In genomic region chr9:36919472-36919871, GRCm38 (mm10) we compare ENCODE assay signal across 21 mouse cellular contexts.
DNase-seq lines count a peak whose midpoint lies in the region; ATAC-seq and TF ChIP-seq lines count a peak whose summit lies in the region.
"Had no signal": no experiment of that assay in that cellular context is flagged by ENCODE, and none has a peak within 500 bp of the region (broad histone marks: within the 10 kb centered on the region; RNA-seq: fewer than 3 reads in every experiment).

No protein-coding gene starts in this region.

- no peak overlapping the region for H3K4me2 ChIP-seq in midbrain, embryonic 13.5 days (replicated peaks)
- H3K4me2 ChIP-seq in limb, embryonic 13.5 days (replicated peaks), result no peak overlapping the region
- H3K4me2 ChIP-seq: heart, embryonic 15.5 days; limb, embryonic 15.5 days; liver, embryonic 15.5 days had no signal

- no peak for TF ChIP-seq CTCF in layer of hippocampus, adult 2 months (conservative IDR thresholded peaks at IDR 0.05)

- no peaks in the 10 kb centered on the region for H3K9me3 ChIP-seq in midbrain, embryonic 13.5 days
- H3K9me3 ChIP-seq in midbrain, embryonic 10.5 days (replicated peaks), result no peaks in the 10 kb centered on the region
- H3K9me3 ChIP-seq in limb, embryonic 13.5 days, result no peaks in the 10 kb centered on the region
- H3K9me3 ChIP-seq: G1E; heart, embryonic 15.5 days; limb, embryonic 15.5 days; liver, embryonic 15.5 days had no signal

- H3K4me3 ChIP-seq in layer of hippocampus, adult 2 months, result no peak overlapping the region
- H3K4me3 ChIP-seq in midbrain, embryonic 13.5 days (replicated peaks), result no peak overlapping the region
- H3K4me3 ChIP-seq in midbrain, embryonic 10.5 days, result no peak overlapping the region
- H3K4me3 ChIP-seq in limb, embryonic 13.5 days, result no peak overlapping the region
- H3K4me3 ChIP-seq: heart, adult 2 months; heart, embryonic 15.5 days; limb, embryonic 15.5 days; liver, embryonic 15.5 days had no signal

- no peaks in the 10 kb centered on the region for H3K27me3 ChIP-seq in midbrain, embryonic 13.5 days
- no peaks in the 10 kb centered on the region for H3K27me3 ChIP-seq in midbrain, embryonic 10.5 days (ENCODE audit: low read depth, poor library complexity, severe bottlenecking)
- H3K27me3 ChIP-seq in limb, embryonic 13.5 days, result peaks cover 95% of the 10 kb centered on the region
- H3K27me3 ChIP-seq: heart, embryonic 15.5 days; liver, embryonic 15.5 days had no signal

- peak; percentile 16 for DNase-seq in embryo, embryonic 11 days
- no peak for DNase-seq in embryo, embryonic 10.5 days (ENCODE audit: low spot score)
- DNase-seq in layer of hippocampus, adult 2 months (ENCODE audit: low spot score in 2 of 2), result no peak
- DNase-seq in layer of hippocampus, postnatal 36 days, result no peak
- no peak for DNase-seq in midbrain, embryonic 10.5 days (ENCODE audit: low spot score)
- DNase-seq in left cerebral cortex, adult 8-10 months (ENCODE audit: low spot score in 2 of 2), result no peak
- DNase-seq: adrenal gland, postnatal 10 days; cerebellum, postnatal 25 days; gastrocnemius, postnatal 10 days; heart, adult 2 months; heart, postnatal 4 days; kidney, adult 8-10 months; kidney, postnatal 14 days; retina, postnatal 1 day had no signal

- peak overlapping the region; percentile 62; the same call in 1 of the 2 replicates for H3K27ac ChIP-seq in layer of hippocampus, adult 2 months
- peak overlapping the region; percentile 27 for H3K27ac ChIP-seq in midbrain, embryonic 13.5 days
- no peak overlapping the region for H3K27ac ChIP-seq in midbrain, embryonic 10.5 days (replicated peaks)
- no peak overlapping the region for H3K27ac ChIP-seq in limb, embryonic 13.5 days
- H3K27ac ChIP-seq: heart, adult 2 months; heart, embryonic 15.5 days; limb, embryonic 15.5 days; liver, embryonic 15.5 days had no signal

- WGBS in midbrain, embryonic 13.5 days, result 33% methylated on average over 4 of the region's 4 CpGs
- WGBS in midbrain, embryonic 10.5 days, result 46% methylated on average over 4 of the region's 4 CpGs
- WGBS in limb, embryonic 13.5 days, result 33% methylated on average over 4 of the region's 4 CpGs

- H3K4me1 ChIP-seq in midbrain, embryonic 13.5 days (replicated peaks), result peaks cover 53% of the 10 kb centered on the region
- peaks cover 47% of the 10 kb centered on the region for H3K4me1 ChIP-seq in midbrain, embryonic 10.5 days
- peaks cover 12% of the 10 kb centered on the region for H3K4me1 ChIP-seq in limb, embryonic 13.5 days
- H3K4me1 ChIP-seq: liver, embryonic 15.5 days had no signal

- H3K36me3 ChIP-seq in midbrain, embryonic 13.5 days, result no peaks in the 10 kb centered on the region
- peaks cover 48% of the 10 kb centered on the region for H3K36me3 ChIP-seq in midbrain, embryonic 10.5 days
- no peaks in the 10 kb centered on the region for H3K36me3 ChIP-seq in limb, embryonic 13.5 days
- H3K36me3 ChIP-seq: G1E; heart, embryonic 15.5 days; limb, embryonic 15.5 days; liver, embryonic 15.5 days had no signal

- 0 out of 2 replicates have a peak, but pooled peaks have one; percentile 2 for ATAC-seq in midbrain, embryonic 13.5 days
- peak; percentile 46 for ATAC-seq in limb, embryonic 13.5 days (ENCODE audit: low FRiP score, low read depth)
- ATAC-seq: activated CD4-positive, CD25-positive, alpha-beta regulatory T cell, adult 4 months had no signal

- H3K9ac ChIP-seq in midbrain, embryonic 13.5 days (replicated peaks), result no peak overlapping the region
- H3K9ac ChIP-seq in limb, embryonic 13.5 days, result no peak overlapping the region
- H3K9ac ChIP-seq: heart, embryonic 15.5 days; limb, embryonic 15.5 days; liver, embryonic 15.5 days had no signal

Comparison
In these comparisons a context has a peak if more than half of its experiments do, and no peak if none do; other contexts are left out.
1. H3K27ac ChIP-seq: peak in layer of hippocampus, adult 2 months (single experiment) and midbrain, embryonic 13.5 days (single experiment); none in midbrain, embryonic 10.5 days (single experiment) and limb, embryonic 13.5 days (single experiment).